In the genomic region with DNA sequence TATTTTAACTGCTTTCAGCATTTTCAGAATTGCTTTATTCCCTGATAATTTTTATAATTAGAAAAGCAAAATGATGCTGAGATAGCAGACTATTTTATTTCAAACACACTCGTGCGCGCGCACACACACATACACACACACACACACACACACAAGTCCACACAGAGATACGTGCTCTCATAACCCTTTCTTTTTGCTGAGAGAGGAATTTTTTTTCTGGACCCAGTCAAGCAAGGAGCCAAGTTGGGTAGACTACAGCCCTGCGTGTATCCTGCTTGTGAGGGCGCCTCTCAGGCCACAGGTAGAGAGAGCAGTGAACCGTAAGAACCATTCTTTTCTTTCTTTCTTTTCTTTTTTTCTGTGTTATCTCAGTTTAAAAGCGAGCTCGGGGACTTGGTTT, we compare ENCODE assay signal across 9 mouse cellular contexts. TPM values are rescaled to one million over a fixed set of nuclear protein-coding genes. Genes with fewer than 3 reads are reported as not detected.
DNase-seq lines count a peak whose midpoint lies in the region; ATAC-seq and TF ChIP-seq lines count a peak whose summit lies in the region.
"Had no signal": no experiment of that assay in that cellular context is flagged by ENCODE, and none has a peak within 500 bp of the region (broad histone marks: within the 10 kb centered on the region; RNA-seq: fewer than 3 reads in every experiment).

No protein-coding gene starts in this region.

- H3K9ac ChIP-seq in embryonic facial prominence, embryonic 14.5 days (ENCODE audit: low read depth, low read length) = peak overlapping the region; percentile 49
- no peak overlapping the region for H3K9ac ChIP-seq in midbrain, embryonic 11.5 days (ENCODE audit: low read length)

- peak overlapping the region; percentile 53 for H3K4me2 ChIP-seq in embryonic facial prominence, embryonic 14.5 days (ENCODE audit: low read depth, low read length)
- H3K4me2 ChIP-seq in midbrain, embryonic 11.5 days = peak overlapping the region; percentile 42

- no peaks in the 10 kb centered on the region for H3K4me1 ChIP-seq in embryonic facial prominence, embryonic 14.5 days (ENCODE audit: control insufficient read depth, insufficient read depth, low read length)
- H3K4me1 ChIP-seq in midbrain, embryonic 11.5 days (ENCODE audit: control insufficient read depth, insufficient read depth, low read length) = no peaks in the 10 kb centered on the region

- no peak for TF ChIP-seq CTCF in gastrocnemius, adult 2 months (IDR thresholded peaks at IDR 0.05)

- intact Hi-C loops in gastrocnemius, adult 2 months (cut with DNase I) = no loop called here

- H3K27ac ChIP-seq in gastrocnemius, adult 2 months = no peak overlapping the region
- H3K27ac ChIP-seq in embryonic facial prominence, embryonic 14.5 days (replicated peaks; ENCODE audit: low read depth, low read length) = no peak overlapping the region
- no peak overlapping the region for H3K27ac ChIP-seq in midbrain, embryonic 11.5 days (ENCODE audit: low read depth, low read length)

- no peak for DNase-seq in gastrocnemius, adult 2 months
- no peak for DNase-seq in gastrocnemius, postnatal 10 days
- DNase-seq in embryonic facial prominence, embryonic 14.5 days (ENCODE audit: low spot score) = no peak
- peak; percentile 6 for DNase-seq in kidney, adult 18-20 months
- peak; percentile 87 for DNase-seq in midbrain, embryonic 11.5 days (ENCODE audit: low spot score, missing footprints)
- DNase-seq in thymus, adult 18-20 months = no peak
- DNase-seq in right cerebral cortex, postnatal 25 days = no peak
- no peak for DNase-seq in layer of hippocampus, adult 18-20 months (ENCODE audit: low spot score in 2 of 2)

- no peak for ATAC-seq in embryonic facial prominence, embryonic 14.5 days (ENCODE audit: low read depth)
- ATAC-seq in midbrain, embryonic 11.5 days (ENCODE audit: low FRiP score) = no peak

- H3K27me3 ChIP-seq in embryonic facial prominence, embryonic 14.5 days (replicated peaks; ENCODE audit: control insufficient read depth, insufficient read depth, low read length) = peaks cover 3% of the 10 kb centered on the region; the same call in 1 of the 2 replicates
- H3K27me3 ChIP-seq in midbrain, embryonic 11.5 days (ENCODE audit: control insufficient read depth, insufficient read depth, low read length) = no peaks in the 10 kb centered on the region; the same call in 1 of the 2 replicates

- WGBS in embryonic facial prominence, embryonic 14.5 days = 52% methylated on average over 10 of the region's 10 CpGs
- 47% methylated on average over 10 of the region's 10 CpGs for WGBS in midbrain, embryonic 11.5 days

- peak overlapping the region; percentile 69 for H3K4me3 ChIP-seq in gastrocnemius, adult 2 months
- peak overlapping the region; percentile 44 for H3K4me3 ChIP-seq in embryonic facial prominence, embryonic 14.5 days (ENCODE audit: low read depth, low read length)
- H3K4me3 ChIP-seq in midbrain, embryonic 11.5 days (ENCODE audit: low read depth, low read length) = peak overlapping the region; percentile 33; the same call in 1 of the 2 replicates

- no peaks in the 10 kb centered on the region for H3K36me3 ChIP-seq in embryonic facial prominence, embryonic 14.5 days (ENCODE audit: control insufficient read depth, insufficient read depth, low read length)
- no peaks in the 10 kb centered on the region for H3K36me3 ChIP-seq in midbrain, embryonic 11.5 days (ENCODE audit: control insufficient read depth, insufficient read depth, low read length)

- no peaks in the 10 kb centered on the region for H3K9me3 ChIP-seq in embryonic facial prominence, embryonic 14.5 days (ENCODE audit: control insufficient read depth, low read length)
- H3K9me3 ChIP-seq in midbrain, embryonic 11.5 days (ENCODE audit: control insufficient read depth, low read length) = no peaks in the 10 kb centered on the region

RNA-seq across cellular contexts. Expression of a gene that starts 7.9 kb away (rescaled TPM):
- total RNA-seq in gastrocnemius, adult 2 months (2021) = 1 to 10 TPM; 4.6 to 6.1 TPM
- total RNA-seq in gastrocnemius, postnatal 10 days (2021) = 10 to 100 TPM in 1 of 2 experiments, 1 to 10 TPM in 1; 9.7 to 12.4 TPM
- 35.3 and 42.6 TPM in 2 replicates for polyA plus RNA-seq in embryonic facial prominence, embryonic 14.5 days (2014; fragmentation: Nextera tagmentation; extraction: Ambion mirVana)
- 16.8 and 20.0 TPM in 2 replicates for polyA plus RNA-seq in midbrain, embryonic 11.5 days (2014; fragmentation: Nextera tagmentation; extraction: Ambion mirVana)
- total RNA-seq in layer of hippocampus, adult 18-20 months (2021) = 1 to 10 TPM; 5.6 to 6.7 TPM

RNA-seq across cellular contexts. Expression of a gene that starts 38.7 kb away (rescaled TPM):
- not detected for total RNA-seq in gastrocnemius, adult 2 months (2021)
- not detected for total RNA-seq in gastrocnemius, postnatal 10 days (2021)
- not detected in 2 replicates for polyA plus RNA-seq in embryonic facial prominence, embryonic 14.5 days (2014; fragmentation: Nextera tagmentation; extraction: Ambion mirVana)
- not detected in 2 replicates for polyA plus RNA-seq in midbrain, embryonic 11.5 days (2014; fragmentation: Nextera tagmentation; extraction: Ambion mirVana)
- total RNA-seq in layer of hippocampus, adult 18-20 months (2021) = not detected
- total RNA-seq: hematopoietic stem cell, adult 5-6 weeks had no signal

Comparison
In these comparisons a context has a peak if more than half of its experiments do, and no peak if none do; other contexts are left out.
1. DNase-seq: peak in kidney, adult 18-20 months (single experiment) and midbrain, embryonic 11.5 days (single experiment); none in gastrocnemius, adult 2 months (single experiment), gastrocnemius, postnatal 10 days (single experiment), embryonic facial prominence, embryonic 14.5 days (single experiment), thymus, adult 18-20 months (0 of 2), right cerebral cortex, postnatal 25 days (single experiment) and layer of hippocampus, adult 18-20 months (0 of 2).
2. Peak in every context shown above with its lines, with median percentiles within 50 percentile points of each other: H3K4me3 ChIP-seq.